Mouse (Mus musculus): ENCODE measurements around the gene Dctd. TPM values are rescaled to one million over a fixed set of nuclear protein-coding genes. Genes with fewer than 3 reads are reported as not detected.

Dctd gene
- total and polyA plus RNA-seq, 3 experiments, result 56.5 to 75.2 (median 58.9) TPM

DNA sequence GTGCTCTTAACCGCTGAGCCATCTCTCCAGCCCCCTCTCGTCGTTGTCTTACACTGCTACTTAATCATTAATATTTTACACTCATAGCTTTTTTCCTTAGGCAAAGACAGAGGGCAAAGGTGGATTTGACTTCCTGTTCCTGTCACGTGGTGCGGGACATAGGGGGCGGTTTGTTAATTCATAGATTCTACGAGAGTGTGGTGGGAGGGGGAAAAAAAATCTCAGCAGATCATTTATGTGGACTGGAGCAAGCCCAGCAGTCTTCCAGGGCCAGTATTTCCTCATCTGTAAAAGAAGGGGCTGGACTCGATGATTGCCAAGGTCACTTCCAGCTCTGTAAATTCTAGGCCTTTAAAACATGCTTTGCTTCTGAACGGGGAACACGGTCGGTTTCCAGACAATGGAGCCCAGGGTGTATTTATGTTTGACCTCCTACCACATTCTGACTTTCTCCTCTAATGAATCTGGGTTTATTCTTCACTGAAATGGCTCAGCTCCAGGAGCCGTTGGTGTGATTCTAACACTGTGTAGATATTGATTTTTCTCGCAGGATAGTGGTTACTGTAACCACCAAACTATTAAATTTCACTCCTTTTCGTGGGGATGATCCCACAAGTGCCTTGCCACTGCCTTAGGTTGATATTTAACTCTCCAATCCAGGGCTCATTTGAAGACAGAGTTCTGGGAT is 1.4 kb downstream of the Dctd start:
- Histone ChIP-seq H3K4me2 (ENCODE audit: insufficient read depth, low read depth, poor library complexity, severe bottlenecking) (no peak overlapping the region), H3K36me3 (replicated peaks in 1 of 2; ENCODE audit: control insufficient read depth in 1 of 2, insufficient read depth in 1 of 2, low read length in 1 of 2) (no peaks in the 10 kb centered on the region), H3K27me3 (replicated peaks) (no peaks in the 10 kb centered on the region), H3K79me2 (replicated peaks; ENCODE audit: control insufficient read depth, extremely low read depth, insufficient read depth, poor library complexity, severe bottlenecking) (no peaks in the 10 kb centered on the region), H3K9me3 (replicated peaks; ENCODE audit: low read length) (no peaks in the 10 kb centered on the region), H3K27ac (ENCODE audit: insufficient read depth, low read depth) (no peak overlapping the region), H3K4me3 (replicated peaks in 1 of 3; ENCODE audit: low read depth in 2 of 3, low read length in 2 of 3, poor library complexity in 1 of 3) (no peak overlapping the region), H3K4me1 (ENCODE audit: control insufficient read depth in 1 of 2, insufficient read depth in 2 of 2) (no peaks in the 10 kb centered on the region), H3K9ac (ENCODE audit: insufficient read depth, low read depth) (no peak overlapping the region)
- in situ Hi-C loops (cut with MboI; ENCODE audit: low pct_ligation_motif_present, low pct_unique_long_range_greater_than_20kb, low sequenced_read_pairs) (no loop called here), dilution Hi-C loops (cut with MboI; ENCODE audit: extremely low pct_ligation_motif_present, extremely low pct_unique_long_range_greater_than_20kb, low sequenced_read_pairs) (no loop called here)
- TF ChIP-seq MAFK (IDR thresholded peaks at IDR 0.05; ENCODE audit: insufficient replicate concordance, low read length), result no peak
- TF ChIP-seq POLR2A (IDR thresholded peaks at IDR 0.05; ENCODE audit: low read depth, low read length), result no peak
- no peak for TF ChIP-seq ZMIZ1 (IDR thresholded peaks at IDR 0.05; ENCODE audit: low read depth, low read length)
- TF ChIP-seq USF2 (conservative IDR thresholded peaks at IDR 0.05; ENCODE audit: low read depth, low read length), result no peak
- no peak for TF ChIP-seq RAD21 (IDR thresholded peaks at IDR 0.05; ENCODE audit: low read depth, low read length)
- no peak for TF ChIP-seq KAT2A (IDR thresholded peaks at IDR 0.05; ENCODE audit: insufficient replicate concordance, low read length)
- TF ChIP-seq ZNF384 (IDR thresholded peaks at IDR 0.05; ENCODE audit: low read depth, low read length), result no peak
- no peak for TF ChIP-seq NRF1 (IDR thresholded peaks at IDR 0.05; ENCODE audit: low read depth, low read length)
- TF ChIP-seq TBP (conservative IDR thresholded peaks at IDR 0.05; ENCODE audit: low read depth, low read length), result no peak
- no peak for TF ChIP-seq MAX (IDR thresholded peaks at IDR 0.05; ENCODE audit: low read length)
- TF ChIP-seq CHD1 (IDR thresholded peaks at IDR 0.05; ENCODE audit: low read depth, low read length), result no peak
- TF ChIP-seq SMC3 (IDR thresholded peaks at IDR 0.05; ENCODE audit: low read depth, low read length), result no peak
- no peak for TF ChIP-seq MAZ (IDR thresholded peaks at IDR 0.05; ENCODE audit: low read depth, low read length)
- TF ChIP-seq PAX5 (IDR thresholded peaks at IDR 0.05; ENCODE audit: low read length), result no peak
- no peak for TF ChIP-seq JUN (IDR thresholded peaks at IDR 0.05; ENCODE audit: insufficient read depth, low read depth, low read length)
- no peak for TF ChIP-seq MYC (IDR thresholded peaks at IDR 0.05; ENCODE audit: low read depth, low read length)
- TF ChIP-seq MEF2A (IDR thresholded peaks at IDR 0.05; ENCODE audit: borderline replicate concordance, low read depth, low read length), result no peak
- DNase-seq (ENCODE audit: extremely low read depth), result no peak

DNA sequence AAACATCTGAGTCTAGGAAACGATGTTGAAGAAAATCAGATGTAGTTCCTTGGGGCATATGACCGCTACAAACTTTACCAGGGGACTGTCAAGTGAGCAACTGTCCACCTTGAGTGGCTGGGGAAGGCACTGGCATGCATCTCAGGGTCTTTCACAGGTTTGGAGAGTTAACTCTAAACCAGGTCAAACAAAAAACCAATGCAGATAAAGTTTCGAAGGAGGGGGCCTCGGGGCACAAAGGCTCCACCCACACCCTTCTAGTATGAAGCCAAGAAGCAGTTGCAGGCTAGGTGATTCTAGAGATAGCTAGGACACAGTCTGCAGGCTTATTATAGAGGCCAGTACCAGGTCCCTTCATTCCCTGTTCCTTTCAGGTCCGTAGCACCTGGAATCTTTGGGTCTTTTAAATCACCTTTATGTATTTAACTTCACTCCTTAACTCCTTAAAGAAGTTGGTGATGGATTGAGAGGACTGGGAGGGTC is 10.5 kb downstream of the Dctd start:
- H3K27me3 ChIP-seq (replicated peaks), result no peaks in the 10 kb centered on the region
- peaks cover 6 to 23% of the 10 kb centered on the region in 2 experiments for H3K4me1 ChIP-seq (ENCODE audit: control insufficient read depth in 1 of 2, insufficient read depth in 2 of 2)
- H3K79me2 ChIP-seq (replicated peaks; ENCODE audit: control insufficient read depth, extremely low read depth, insufficient read depth, poor library complexity, severe bottlenecking), result peaks cover 4% of the 10 kb centered on the region; the same call in 1 of the 2 replicates
- H3K9ac ChIP-seq (ENCODE audit: insufficient read depth, low read depth), result no peak overlapping the region; the same call in 1 of the 2 replicates
- dilution Hi-C loops (cut with MboI; ENCODE audit: extremely low pct_ligation_motif_present, extremely low pct_unique_long_range_greater_than_20kb, low sequenced_read_pairs), result no loop called here
- H3K4me2 ChIP-seq (ENCODE audit: insufficient read depth, low read depth, poor library complexity, severe bottlenecking), result peak overlapping the region; percentile 52
- no peaks in the 10 kb centered on the region for H3K9me3 ChIP-seq (replicated peaks; ENCODE audit: low read length)
- no peak for DNase-seq (ENCODE audit: extremely low read depth)
- H3K36me3 ChIP-seq (replicated peaks in 1 of 2; ENCODE audit: control insufficient read depth in 1 of 2, insufficient read depth in 1 of 2, low read length in 1 of 2), result peaks cover 14 to 23% of the 10 kb centered on the region in 2 experiments
- TF ChIP-seq HCFC1 (IDR thresholded peaks at IDR 0.05; ENCODE audit: low read depth, low read length) (no peak; the same call in 1 of the 2 replicates), JUND (conservative IDR thresholded peaks at IDR 0.05; ENCODE audit: low read depth, low read length) (no peak), MXI1 (IDR thresholded peaks at IDR 0.05; ENCODE audit: low read depth, low read length) (no peak), TCF12 (IDR thresholded peaks at IDR 0.05; ENCODE audit: low read depth, low read length) (0 out of 2 replicates have a peak, but pooled peaks have one; percentile 11), ZMIZ1 (IDR thresholded peaks at IDR 0.05; ENCODE audit: low read depth, low read length) (peak; percentile 39; the same call in 1 of the 2 replicates), CTCF (conservative IDR thresholded peaks at IDR 0.05 in 1 of 2, IDR thresholded peaks at IDR 0.05 in 1 of 2; ENCODE audit: low read depth in 2 of 2, low read length in 2 of 2) (no peak), TBP (conservative IDR thresholded peaks at IDR 0.05; ENCODE audit: low read depth, low read length) (peak; percentile 73), CHD1 (IDR thresholded peaks at IDR 0.05; ENCODE audit: low read depth, low read length) (no peak), MAX (IDR thresholded peaks at IDR 0.05; ENCODE audit: low read length) (no peak)
- no peak overlapping the region for H3K27ac ChIP-seq (ENCODE audit: insufficient read depth, low read depth)
- H3K4me3 ChIP-seq (replicated peaks in 1 of 3; ENCODE audit: low read depth in 2 of 3, low read length in 2 of 3, poor library complexity in 1 of 3), result peak overlapping the region; percentile 76 to 89 (median 77)
- in situ Hi-C loops (cut with MboI; ENCODE audit: low pct_ligation_motif_present, low pct_unique_long_range_greater_than_20kb, low sequenced_read_pairs), result no loop called here
